Mouse (Mus musculus) testis, adult 2 months (tissue): ENCODE data around the gene Ift46.

Experiments used
- CTCF ChIP-seq: fragments of 200-500 bp; IDR thresholded peaks from 2 replicates; pipeline ENCODE4 v1.5.1; 2012; ENCODE audit warnings: low read depth, mild to moderate bottlenecking, inconsistent platforms, low read length, moderate library complexity; ENCODE audit not compliant: control insufficient read depth, insufficient read depth, insufficient replicate concordance
- POLR2A ChIP-seq: fragments of 200-500 bp; IDR thresholded peaks from 2 replicates; pipeline ENCODE4 v1.6.1; 2012; ENCODE audit warnings: low read depth, mild to moderate bottlenecking, inconsistent platforms, low read length, moderate library complexity; ENCODE audit not compliant: control insufficient read depth

DNA sequence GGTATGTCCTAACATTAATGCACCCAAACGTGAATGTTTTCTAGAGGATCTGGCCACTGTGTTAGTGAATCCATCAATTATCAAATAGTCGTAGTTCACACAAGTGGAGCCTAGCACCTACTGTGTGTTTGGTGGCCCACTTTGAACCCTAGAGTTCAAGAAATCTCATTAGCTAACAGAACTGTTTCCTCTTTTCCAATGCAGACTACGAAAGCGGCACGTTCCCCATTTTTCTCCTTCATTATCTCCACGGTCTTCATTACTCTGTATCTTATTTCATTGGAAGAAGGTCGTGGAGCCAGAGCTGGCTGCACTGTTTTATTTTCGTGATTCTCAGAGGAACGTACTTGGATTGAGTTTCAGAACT is 32.2 kb downstream of the Ift46 start:
- TF ChIP-seq CTCF, result no peak
- no peak for TF ChIP-seq POLR2A
